12 mouse cellular contexts compared by ENCODE assay signal in the genomic region with DNA sequence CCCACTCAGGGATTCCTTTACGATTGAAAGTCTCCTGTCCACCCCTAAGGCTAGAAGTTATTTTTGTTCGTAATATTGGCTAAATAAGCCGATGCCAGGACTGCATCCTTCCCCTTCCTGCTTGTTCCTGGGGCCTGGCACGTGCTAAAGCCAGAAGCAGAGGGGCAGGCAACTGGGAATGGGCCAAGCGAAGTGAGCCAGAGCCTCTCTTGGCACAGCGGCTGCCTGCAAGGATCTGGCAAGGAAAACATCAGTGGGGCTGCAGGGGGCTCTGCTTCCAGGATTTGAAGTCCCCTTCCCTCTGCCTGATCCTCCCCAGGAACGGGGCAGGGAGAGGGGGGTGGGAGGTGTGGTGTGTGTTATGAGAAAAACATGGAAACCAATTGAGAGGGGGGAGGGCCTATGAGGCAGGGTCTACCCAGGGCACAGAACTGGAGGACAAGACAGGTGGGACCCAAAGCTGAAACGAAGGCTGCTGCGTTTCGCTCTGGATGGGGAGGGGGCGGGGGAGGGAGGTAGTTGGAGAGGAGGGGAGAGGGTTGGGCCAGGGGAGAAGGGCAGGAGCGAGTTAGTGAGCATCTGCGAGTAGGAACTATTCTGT. TPM values are rescaled to one million over a fixed set of nuclear protein-coding genes. Genes with fewer than 3 reads are reported as not detected.
A peak's percentile ranks its signal among the peaks of the same experiment; 100 is the strongest.
DNase-seq lines count a peak whose midpoint lies in the region; ATAC-seq lines count a peak whose summit lies in the region.
"Had no signal": no experiment of that assay in that cellular context is flagged by ENCODE, and none has a peak within 500 bp of the region (broad histone marks: within the 10 kb centered on the region; RNA-seq: fewer than 3 reads in every experiment).

No protein-coding gene starts in this region.

- no peaks in the 10 kb centered on the region; the same call in 1 of the 2 replicates for H3K27me3 ChIP-seq in heart, embryonic 13.5 days (replicated peaks)
- H3K27me3 ChIP-seq in heart, embryonic 12.5 days (replicated peaks), result no peaks in the 10 kb centered on the region
- H3K27me3 ChIP-seq in midbrain, embryonic 14.5 days (ENCODE audit: control insufficient read depth, insufficient read depth, low read length), result no peaks in the 10 kb centered on the region
- H3K27me3 ChIP-seq in midbrain, embryonic 11.5 days (ENCODE audit: control insufficient read depth, insufficient read depth, low read length), result 0 out of 2 replicates have a peak, but pooled peaks cover 2% of the 10 kb centered on the region
- H3K27me3 ChIP-seq in embryonic facial prominence, embryonic 15.5 days, result no peaks in the 10 kb centered on the region
- peaks cover 5% of the 10 kb centered on the region for H3K27me3 ChIP-seq in limb, embryonic 15.5 days
- no peaks in the 10 kb centered on the region for H3K27me3 ChIP-seq in intestine, embryonic 15.5 days (replicated peaks)
- H3K27me3 ChIP-seq in kidney, embryonic 16.5 days (ENCODE audit: insufficient read depth, low read length), result 0 out of 2 replicates have a peak, but pooled peaks cover 3% of the 10 kb centered on the region
- H3K27me3 ChIP-seq: liver, embryonic 15.5 days had no signal

- no peaks in the 10 kb centered on the region for H3K9me3 ChIP-seq in heart, embryonic 13.5 days
- no peaks in the 10 kb centered on the region for H3K9me3 ChIP-seq in heart, embryonic 12.5 days (replicated peaks)
- no peaks in the 10 kb centered on the region for H3K9me3 ChIP-seq in midbrain, embryonic 14.5 days (ENCODE audit: control insufficient read depth, low read length)
- no peaks in the 10 kb centered on the region for H3K9me3 ChIP-seq in midbrain, embryonic 11.5 days (ENCODE audit: control insufficient read depth, low read length)
- no peaks in the 10 kb centered on the region for H3K9me3 ChIP-seq in embryonic facial prominence, embryonic 15.5 days (replicated peaks)
- no peaks in the 10 kb centered on the region for H3K9me3 ChIP-seq in limb, embryonic 15.5 days
- H3K9me3 ChIP-seq in intestine, embryonic 15.5 days, result no peaks in the 10 kb centered on the region
- H3K9me3 ChIP-seq in kidney, embryonic 16.5 days (ENCODE audit: low read length), result no peaks in the 10 kb centered on the region
- H3K9me3 ChIP-seq: liver, embryonic 15.5 days had no signal

- H3K4me2 ChIP-seq in heart, embryonic 13.5 days, result peak overlapping the region; percentile 34
- no peak overlapping the region for H3K4me2 ChIP-seq in heart, embryonic 12.5 days
- H3K4me2 ChIP-seq in midbrain, embryonic 14.5 days (ENCODE audit: low read length), result no peak overlapping the region; the same call in 1 of the 2 replicates
- no peak overlapping the region for H3K4me2 ChIP-seq in midbrain, embryonic 11.5 days
- peak overlapping the region; percentile 21; the same call in 1 of the 2 replicates for H3K4me2 ChIP-seq in embryonic facial prominence, embryonic 15.5 days (replicated peaks)
- H3K4me2 ChIP-seq in limb, embryonic 15.5 days, result peak overlapping the region; percentile 4; the same call in 1 of the 2 replicates
- no peak overlapping the region for H3K4me2 ChIP-seq in intestine, embryonic 15.5 days (replicated peaks)
- H3K4me2 ChIP-seq in kidney, embryonic 16.5 days (replicated peaks; ENCODE audit: low read depth, low read length), result no peak overlapping the region
- H3K4me2 ChIP-seq: liver, embryonic 15.5 days had no signal

- no peak for ATAC-seq in heart, embryonic 13.5 days (ENCODE audit: extremely low read depth, insufficient number of reproducible peaks, low FRiP score, low TSS enrichment)
- no peak for ATAC-seq in heart, embryonic 12.5 days (ENCODE audit: insufficient number of reproducible peaks, low FRiP score)
- no peak for ATAC-seq in midbrain, embryonic 14.5 days (ENCODE audit: low FRiP score, low TSS enrichment)
- no peak for ATAC-seq in midbrain, embryonic 11.5 days (ENCODE audit: low FRiP score)
- ATAC-seq in embryonic facial prominence, embryonic 15.5 days (ENCODE audit: insufficient number of reproducible peaks, low FRiP score, low TSS enrichment, low read depth), result peak; percentile 25; the same call in 1 of the 2 replicates
- ATAC-seq in limb, embryonic 15.5 days (ENCODE audit: insufficient number of reproducible peaks, low FRiP score, low TSS enrichment, low read depth), result no peak
- no peak for ATAC-seq in intestine, embryonic 15.5 days
- ATAC-seq in kidney, embryonic 16.5 days (ENCODE audit: low FRiP score, low TSS enrichment), result no peak
- ATAC-seq: activated CD4-positive, CD25-positive, alpha-beta regulatory T cell, adult 4 months had no signal

- WGBS in heart, embryonic 13.5 days, result 37% methylated on average over 13 of the region's 13 CpGs
- 41% methylated on average over 13 of the region's 13 CpGs for WGBS in heart, embryonic 12.5 days
- WGBS in midbrain, embryonic 14.5 days, result 29% methylated on average over 13 of the region's 13 CpGs
- 30% methylated on average over 13 of the region's 13 CpGs for WGBS in midbrain, embryonic 11.5 days
- WGBS in embryonic facial prominence, embryonic 15.5 days, result 19% methylated on average over 13 of the region's 13 CpGs
- WGBS in limb, embryonic 15.5 days, result 15% methylated on average over 12 of the region's 13 CpGs
- WGBS in intestine, embryonic 15.5 days, result 32% methylated on average over 13 of the region's 13 CpGs
- WGBS in kidney, embryonic 16.5 days, result 35% methylated on average over 13 of the region's 13 CpGs

- H3K4me3 ChIP-seq in heart, embryonic 13.5 days, result no peak overlapping the region
- H3K4me3 ChIP-seq in heart, embryonic 12.5 days, result no peak overlapping the region
- no peak overlapping the region for H3K4me3 ChIP-seq in midbrain, embryonic 14.5 days (replicated peaks; ENCODE audit: low read depth, low read length)
- H3K4me3 ChIP-seq in midbrain, embryonic 11.5 days (ENCODE audit: low read depth, low read length), result no peak overlapping the region
- no peak overlapping the region for H3K4me3 ChIP-seq in embryonic facial prominence, embryonic 15.5 days (replicated peaks)
- no peak overlapping the region for H3K4me3 ChIP-seq in limb, embryonic 15.5 days
- H3K4me3 ChIP-seq in intestine, embryonic 15.5 days (replicated peaks), result no peak overlapping the region
- no peak overlapping the region for H3K4me3 ChIP-seq in kidney, embryonic 16.5 days (ENCODE audit: low read length)
- H3K4me3 ChIP-seq: liver, embryonic 15.5 days; myocyte had no signal

- peak overlapping the region; percentile 52; the same call in 1 of the 2 replicates for H3K9ac ChIP-seq in heart, embryonic 13.5 days
- H3K9ac ChIP-seq in heart, embryonic 12.5 days, result no peak overlapping the region
- H3K9ac ChIP-seq in midbrain, embryonic 14.5 days (replicated peaks; ENCODE audit: low read length), result no peak overlapping the region
- H3K9ac ChIP-seq in midbrain, embryonic 11.5 days (ENCODE audit: low read length), result no peak overlapping the region
- no peak overlapping the region for H3K9ac ChIP-seq in embryonic facial prominence, embryonic 15.5 days
- no peak overlapping the region for H3K9ac ChIP-seq in limb, embryonic 15.5 days
- H3K9ac ChIP-seq in intestine, embryonic 15.5 days, result no peak overlapping the region
- no peak overlapping the region; the same call in 1 of the 2 replicates for H3K9ac ChIP-seq in kidney, embryonic 16.5 days (replicated peaks; ENCODE audit: low read length)
- H3K9ac ChIP-seq: liver, embryonic 15.5 days had no signal

- H3K27ac ChIP-seq in heart, embryonic 13.5 days (replicated peaks), result peak overlapping the region; percentile 32; the same call in 1 of the 2 replicates
- H3K27ac ChIP-seq in heart, embryonic 12.5 days (ENCODE audit: poor library complexity, severe bottlenecking), result no peak overlapping the region
- H3K27ac ChIP-seq in midbrain, embryonic 14.5 days (replicated peaks; ENCODE audit: low read depth, low read length), result no peak overlapping the region
- no peak overlapping the region for H3K27ac ChIP-seq in midbrain, embryonic 11.5 days (ENCODE audit: low read depth, low read length)
- peak overlapping the region; percentile 55 for H3K27ac ChIP-seq in embryonic facial prominence, embryonic 15.5 days (replicated peaks)
- H3K27ac ChIP-seq in limb, embryonic 15.5 days, result 0 out of 2 replicates have a peak overlapping the region, but pooled peaks have one; percentile 47
- H3K27ac ChIP-seq in intestine, embryonic 15.5 days, result no peak overlapping the region
- H3K27ac ChIP-seq in kidney, embryonic 16.5 days (ENCODE audit: low read length), result no peak overlapping the region
- H3K27ac ChIP-seq: liver, embryonic 15.5 days had no signal

- peak; percentile 53 for DNase-seq in midbrain, embryonic 14.5 days
- DNase-seq in midbrain, embryonic 11.5 days (ENCODE audit: low spot score, missing footprints), result no peak
- DNase-seq: thymus, adult 2 months had no signal

- no peaks in the 10 kb centered on the region for H3K36me3 ChIP-seq in heart, embryonic 13.5 days
- no peaks in the 10 kb centered on the region for H3K36me3 ChIP-seq in heart, embryonic 12.5 days
- no peaks in the 10 kb centered on the region for H3K36me3 ChIP-seq in midbrain, embryonic 14.5 days (ENCODE audit: control insufficient read depth, insufficient read depth, low read length)
- no peaks in the 10 kb centered on the region for H3K36me3 ChIP-seq in midbrain, embryonic 11.5 days (ENCODE audit: control insufficient read depth, insufficient read depth, low read length)
- no peaks in the 10 kb centered on the region for H3K36me3 ChIP-seq in embryonic facial prominence, embryonic 15.5 days
- H3K36me3 ChIP-seq in limb, embryonic 15.5 days, result no peaks in the 10 kb centered on the region
- H3K36me3 ChIP-seq in intestine, embryonic 15.5 days, result no peaks in the 10 kb centered on the region
- no peaks in the 10 kb centered on the region for H3K36me3 ChIP-seq in kidney, embryonic 16.5 days (ENCODE audit: insufficient read depth, low read length)
- H3K36me3 ChIP-seq: liver, embryonic 15.5 days had no signal

- H3K4me1 ChIP-seq in heart, embryonic 13.5 days, result peaks cover 55% of the 10 kb centered on the region
- H3K4me1 ChIP-seq in heart, embryonic 12.5 days (replicated peaks), result peaks cover 52% of the 10 kb centered on the region
- H3K4me1 ChIP-seq in midbrain, embryonic 14.5 days (ENCODE audit: control insufficient read depth, insufficient read depth, low read length), result peaks cover 14% of the 10 kb centered on the region
- H3K4me1 ChIP-seq in midbrain, embryonic 11.5 days (ENCODE audit: control insufficient read depth, insufficient read depth, low read length), result 0 out of 2 replicates have a peak, but pooled peaks cover 2% of the 10 kb centered on the region
- H3K4me1 ChIP-seq in embryonic facial prominence, embryonic 15.5 days, result peaks cover 64% of the 10 kb centered on the region
- peaks cover 53% of the 10 kb centered on the region for H3K4me1 ChIP-seq in limb, embryonic 15.5 days
- H3K4me1 ChIP-seq in intestine, embryonic 15.5 days (replicated peaks), result peaks cover 18% of the 10 kb centered on the region
- H3K4me1 ChIP-seq in kidney, embryonic 16.5 days (ENCODE audit: insufficient read depth, low read length), result peaks cover 16% of the 10 kb centered on the region; the same call in 1 of the 2 replicates
- H3K4me1 ChIP-seq: liver, embryonic 15.5 days had no signal

RNA-seq across cellular contexts. Expression of a gene that starts 40.6 kb away (rescaled TPM):
- polyA plus RNA-seq in heart, embryonic 13.5 days (2015; fragmentation: Nextera tagmentation; extraction: Ambion mirVana), result 15.8 and 17.4 TPM in 2 replicates
- polyA plus RNA-seq in heart, embryonic 12.5 days (2016; fragmentation: Nextera tagmentation; extraction: Ambion mirVana), result 26.3 and 31.0 TPM in 2 replicates
- 0.58 and 0.64 TPM in 2 replicates for polyA plus RNA-seq in midbrain, embryonic 14.5 days (2014; fragmentation: Nextera tagmentation; extraction: Ambion mirVana)
- polyA plus RNA-seq in midbrain, embryonic 11.5 days (2014; fragmentation: Nextera tagmentation; extraction: Ambion mirVana), result 0.61 and 0.71 TPM in 2 replicates
- 23.3 and 26.7 TPM in 2 replicates for polyA plus RNA-seq in embryonic facial prominence, embryonic 15.5 days (2015; fragmentation: Nextera tagmentation; extraction: Ambion mirVana)
- polyA plus RNA-seq in limb, embryonic 15.5 days (2015; fragmentation: Nextera tagmentation; extraction: Ambion mirVana), result 23.2 and 29.1 TPM in 2 replicates
- polyA plus RNA-seq in intestine, embryonic 15.5 days (2015; fragmentation: Nextera tagmentation; extraction: Ambion mirVana), result 1.7 and 1.8 TPM in 2 replicates
- polyA plus RNA-seq in kidney, embryonic 16.5 days (2015; fragmentation: Nextera tagmentation; extraction: Ambion mirVana), result 32.4 and 33.3 TPM in 2 replicates
- polyA plus RNA-seq: activated CD4-positive, CD25-positive, alpha-beta regulatory T cell, adult 4 months had no signal

Comparison
In these comparisons a context has a peak if more than half of its experiments do, and no peak if none do; other contexts are left out.
1. H3K27ac ChIP-seq: peak in heart, embryonic 13.5 days (single experiment), embryonic facial prominence, embryonic 15.5 days (single experiment) and limb, embryonic 15.5 days (single experiment); none in heart, embryonic 12.5 days (single experiment), midbrain, embryonic 14.5 days (single experiment), midbrain, embryonic 11.5 days (single experiment), intestine, embryonic 15.5 days (single experiment) and kidney, embryonic 16.5 days (single experiment).
2. H3K4me2 ChIP-seq: peak in heart, embryonic 13.5 days (single experiment), embryonic facial prominence, embryonic 15.5 days (single experiment) and limb, embryonic 15.5 days (single experiment); none in heart, embryonic 12.5 days (single experiment), midbrain, embryonic 14.5 days (single experiment), midbrain, embryonic 11.5 days (single experiment), intestine, embryonic 15.5 days (single experiment) and kidney, embryonic 16.5 days (single experiment).